Mouse (Mus musculus): ENCODE data around the gene AB124611.
"Not testable (repeated sequence)": the region's sequence is repeated elsewhere in the genome, so short reads cannot be mapped to it uniquely, and the experiment has no call there.

AB124611 gene

GRCm38 (mm10) chr9:21525142-21525936 is 637 bp upstream of the AB124611 start:
- no peak for DNase-seq (ENCODE audit: low read depth)

GRCm38 (mm10) chr9:21526634-21526944 is 613 bp downstream of the AB124611 start:
- DNase-seq (ENCODE audit: low read depth): no peak

GRCm38 (mm10) chr9:21527100-21527801 is 1.3 kb downstream of the AB124611 start:
- no peak for DNase-seq (ENCODE audit: low read depth)

- DNase-seq (ENCODE audit: low read depth): no peak
These were observed 1.9 kb downstream of the AB124611 start for GRCm38 (mm10) chr9:21527917-21528324.

- DNase-seq (ENCODE audit: low read depth): no peak
These were observed 10.5 kb downstream of the AB124611 start for GRCm38 (mm10) chr9:21536501-21536900.

GRCm38 (mm10) chr9:21537009-21537408 is 11.0 kb downstream of the AB124611 start:
- no peak for DNase-seq (ENCODE audit: low read depth)

- no peak for DNase-seq (ENCODE audit: low read depth)
These were observed 14.2 kb downstream of the AB124611 start for GRCm38 (mm10) chr9:21539981-21540753.

GRCm38 (mm10) chr9:21542001-21542400 is 16.0 kb downstream of the AB124611 start:
- not testable (repeated sequence) for DNase-seq (ENCODE audit: low read depth)

- DNase-seq (ENCODE audit: low read depth): no peak
These were observed 19.5 kb downstream of the AB124611 start for GRCm38 (mm10) chr9:21545351-21545915.

GRCm38 (mm10) chr9:21545916-21546788 is 20.2 kb downstream of the AB124611 start:
- peak; percentile 97 for DNase-seq (ENCODE audit: low read depth)

GRCm38 (mm10) chr9:21546789-21547074 is 20.8 kb downstream of the AB124611 start, which contains the start of gene Carm1:
TSS of gene Carm1 (plus strand) at chr9:21546894.
- DNase-seq (ENCODE audit: low read depth): no peak

- DNase-seq (ENCODE audit: low read depth): no peak
These were observed 21.3 kb downstream of the AB124611 start for GRCm38 (mm10) chr9:21547075-21547941.

GRCm38 (mm10) chr9:21551049-21551448 is 25.1 kb downstream of the AB124611 start:
- DNase-seq (ENCODE audit: low read depth): no peak

GRCm38 (mm10) chr9:21553607-21554273 is 27.8 kb downstream of the AB124611 start:
- DNase-seq (ENCODE audit: low read depth): no peak

GRCm38 (mm10) chr9:21555198-21555742 is 29.3 kb downstream of the AB124611 start:
- DNase-seq (ENCODE audit: low read depth): no peak

- no peak for DNase-seq (ENCODE audit: low read depth)
These were observed 31.0 kb downstream of the AB124611 start for GRCm38 (mm10) chr9:21556996-21557395.

GRCm38 (mm10) chr9:21557556-21557955 is 31.6 kb downstream of the AB124611 start:
- no peak for DNase-seq (ENCODE audit: low read depth)

- no peak for DNase-seq (ENCODE audit: low read depth)
These were observed 32.4 kb downstream of the AB124611 start for GRCm38 (mm10) chr9:21558366-21558765.

GRCm38 (mm10) chr9:21559151-21559550 is 33.2 kb downstream of the AB124611 start:
- no peak for DNase-seq (ENCODE audit: low read depth)

- no peak for DNase-seq (ENCODE audit: low read depth)
These were observed 38.4 kb downstream of the AB124611 start for GRCm38 (mm10) chr9:21564420-21564819.

Data from fibroblast of lung, adult 2 months (primary cell).